Mouse (Mus musculus) neural tube, embryonic 11.5 days (tissue): ENCODE data around the gene Galntl6. TPM values are rescaled to one million over a fixed set of nuclear protein-coding genes. Genes with fewer than 3 reads are reported as not detected.

ENCODE experiments used
- ATAC-seq: fragments of 200-750 bp; cut with Nextera tagmentation; 2 replicates; pipeline ENCODE4 v1.8.0; 2017; ENCODE audit warnings: moderate number of reproducible peaks, mild to moderate bottlenecking, moderate TSS enrichment, moderate library complexity; ENCODE audit not compliant: insufficient read depth, low FRiP score, low TSS enrichment
- DNase-seq: peaks from one replicate; pipeline ENCODE4 v3.0.0-alpha.2; 2015; ENCODE audit warnings: low spot score
- H3K27ac ChIP-seq: fragments of 300-500 bp; sonication (generic); 2 replicates; pipeline ENCODE4 v1.5.1; 2014; ENCODE audit warnings: low read depth, mild to moderate bottlenecking, low read length
- H3K27me3 ChIP-seq: fragments of 300-500 bp; sonication (generic); 2 replicates; pipeline ENCODE4 v1.6.1; 2014; ENCODE audit warnings: mild to moderate bottlenecking, low read length, mixed read lengths; ENCODE audit not compliant: control insufficient read depth, insufficient read depth
- H3K36me3 ChIP-seq: fragments of 300-500 bp; sonication (generic); 2 replicates; pipeline ENCODE4 v1.6.1; 2014; ENCODE audit warnings: mild to moderate bottlenecking, low read length, moderate library complexity, mixed read lengths; ENCODE audit not compliant: control insufficient read depth, insufficient read depth
- H3K4me1 ChIP-seq: fragments of 300-500 bp; sonication (generic); 2 replicates; pipeline ENCODE4 v1.6.1; 2014; ENCODE audit warnings: low read length, mixed read lengths; ENCODE audit not compliant: control insufficient read depth, insufficient read depth
- H3K4me2 ChIP-seq: fragments of 300-500 bp; sonication (generic); 2 replicates; pipeline ENCODE4 v1.6.1; 2014; ENCODE audit warnings: low read depth, mild to moderate bottlenecking, moderate library complexity
- H3K4me3 ChIP-seq: fragments of 300-500 bp; sonication (generic); 2 replicates; pipeline ENCODE4 v1.5.1; 2014; ENCODE audit warnings: low read depth, low read length
- H3K9ac ChIP-seq: fragments of 300-500 bp; sonication (generic); 2 replicates; pipeline ENCODE4 v1.6.1; 2014; ENCODE audit warnings: mild to moderate bottlenecking, low read length
- H3K9me3 ChIP-seq: fragments of 300-500 bp; sonication (generic); 2 replicates; pipeline ENCODE4 v1.6.1; 2016; ENCODE audit warnings: low read length; ENCODE audit not compliant: control insufficient read depth
- WGBS: fragments of 180-500 bp; shearing (Covaris S2); extraction: QIAGEN DNeasy Blood & Tissue Kit; methylation state at CpG from one replicate; pipeline ENCODE4 v1.1.7; 2014; 5-methylcytosine and 5-hydroxymethylcytosine counted together
- polyA plus RNA-seq: library from polyadenylated mRNA; unstranded; fragments of >200 nt; fragmentation: Nextera tagmentation; extraction: Ambion mirVana; gene quantifications from 2 replicates; pipeline ENCODE4 v1.2.1, GENCODE M21; 2014

Gene Galntl6
- polyA plus RNA-seq, 1 experiment from 2014 or later = 3.3 TPM

DNA sequence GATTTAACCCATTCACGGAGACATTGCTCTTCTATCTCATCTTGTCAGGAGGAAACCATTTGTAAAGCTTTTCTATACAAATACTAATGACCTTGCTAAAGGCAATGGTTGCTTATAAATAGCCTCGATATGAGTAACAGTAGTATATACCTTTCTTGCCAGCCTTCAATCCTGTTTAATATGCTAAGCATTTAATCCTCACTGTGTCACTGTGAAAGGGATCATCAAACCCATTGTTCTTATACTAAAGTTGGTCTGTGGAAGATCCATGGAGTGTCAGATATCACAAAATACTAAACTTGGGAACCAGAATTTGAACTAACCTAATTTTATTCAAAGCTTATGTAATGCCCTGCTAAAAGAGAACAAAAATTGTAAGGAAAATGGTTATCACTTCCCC, 8.0 kb downstream of the Galntl6 start:
- ATAC-seq (no peak), DNase-seq (no peak)
- 43% methylated on average over 2 of the region's 2 CpGs for WGBS

DNA sequence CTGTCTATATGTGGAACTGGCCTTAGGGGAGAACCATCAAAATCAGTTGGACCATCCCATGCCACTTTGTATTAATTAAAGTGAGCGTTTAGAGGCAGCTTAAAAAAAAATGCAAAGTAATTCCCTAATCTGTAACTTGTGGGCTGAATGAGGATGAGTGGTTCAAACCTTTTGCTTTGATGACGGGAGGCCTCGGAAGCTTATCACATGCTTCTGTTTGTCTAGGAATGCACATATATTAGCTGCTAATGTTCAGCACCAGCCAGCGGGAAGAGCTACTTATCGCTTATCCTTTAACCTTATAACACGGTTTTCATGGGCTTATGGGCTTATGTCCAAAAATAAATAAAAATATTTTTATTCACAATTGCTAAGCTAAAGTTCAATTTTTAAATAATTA, 16.5 kb downstream of the Galntl6 start:
- H3K9ac ChIP-seq = no peak overlapping the region
- H3K4me1 ChIP-seq = no peaks in the 10 kb centered on the region
- ATAC-seq (no peak), DNase-seq (no peak)
- H3K4me3 ChIP-seq = no peak overlapping the region
- no peaks in the 10 kb centered on the region for H3K36me3 ChIP-seq
- no peak overlapping the region for H3K4me2 ChIP-seq
- WGBS = 89% methylated on average over 6 of the region's 6 CpGs
- no peaks in the 10 kb centered on the region for H3K27me3 ChIP-seq
- H3K27ac ChIP-seq = no peak overlapping the region
- H3K9me3 ChIP-seq = no peaks in the 10 kb centered on the region

More for the DNA sequence above, 8.0 kb downstream of the Galntl6 start:
- Histone ChIP-seq H3K4me2 (no peak overlapping the region), H3K4me1 (no peaks in the 10 kb centered on the region), H3K36me3 (no peaks in the 10 kb centered on the region), H3K27ac (no peak overlapping the region), H3K27me3 (no peaks in the 10 kb centered on the region), H3K9ac (no peak overlapping the region), H3K4me3 (no peak overlapping the region), H3K9me3 (no peaks in the 10 kb centered on the region)

DNA sequence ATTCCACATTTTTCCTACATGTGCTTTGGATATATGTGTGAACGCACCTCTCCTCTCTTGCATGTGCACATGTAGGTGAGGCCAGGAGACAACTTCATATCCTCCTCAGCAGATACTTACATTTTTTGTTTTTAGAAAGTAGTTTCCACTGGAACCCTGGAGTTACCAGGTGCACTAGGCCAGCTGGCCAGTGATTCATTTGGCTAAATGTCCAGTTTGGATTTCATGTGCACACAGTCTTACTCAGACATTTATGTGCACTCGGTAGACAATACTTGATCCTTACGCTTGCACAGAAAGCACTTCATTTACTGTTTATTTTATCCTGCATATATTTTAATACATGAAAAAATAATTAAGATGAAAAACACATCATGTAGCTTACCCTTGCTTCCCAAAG, 21.8 kb downstream of the Galntl6 start:
- Histone ChIP-seq H3K4me1 (no peaks in the 10 kb centered on the region), H3K27me3 (no peaks in the 10 kb centered on the region), H3K9ac (no peak overlapping the region), H3K9me3 (no peaks in the 10 kb centered on the region), H3K4me2 (no peak overlapping the region), H3K27ac (no peak overlapping the region), H3K4me3 (no peak overlapping the region), H3K36me3 (no peaks in the 10 kb centered on the region)
- ATAC-seq = no peak
- DNase-seq = no peak
- 96% methylated on average over 3 of the region's 3 CpGs for WGBS

DNA sequence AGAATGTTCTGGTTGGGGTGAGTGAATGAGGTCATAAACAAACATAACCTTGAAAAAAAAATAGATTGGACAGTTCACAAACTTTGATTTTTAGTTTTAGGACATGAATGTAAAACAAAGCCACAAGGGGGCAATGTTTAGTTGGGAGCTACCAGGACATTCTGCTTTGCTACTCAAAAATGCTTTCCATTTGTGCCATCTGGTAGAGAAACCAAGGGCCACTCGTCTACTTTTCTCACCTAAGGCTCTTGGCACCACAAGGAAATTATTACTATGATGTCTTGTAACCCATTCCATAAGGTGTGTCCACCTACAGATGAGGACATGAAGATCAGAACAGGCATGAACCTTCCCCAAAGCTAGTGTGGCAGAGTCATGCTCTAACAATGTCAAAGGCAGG, 26.0 kb downstream of the Galntl6 start:
- no peaks in the 10 kb centered on the region for H3K27me3 ChIP-seq
- no peaks in the 10 kb centered on the region for H3K4me1 ChIP-seq
- no peak overlapping the region for H3K9ac ChIP-seq
- 16% methylated on average over 1 of the region's 1 CpGs for WGBS
- no peaks in the 10 kb centered on the region for H3K36me3 ChIP-seq
- DNase-seq = peak; percentile 9
- H3K9me3 ChIP-seq = no peaks in the 10 kb centered on the region
- no peak overlapping the region for H3K27ac ChIP-seq
- peak; percentile 22; the same call in 1 of the 2 replicates for ATAC-seq
- H3K4me2 ChIP-seq = no peak overlapping the region
- no peak overlapping the region for H3K4me3 ChIP-seq

DNA sequence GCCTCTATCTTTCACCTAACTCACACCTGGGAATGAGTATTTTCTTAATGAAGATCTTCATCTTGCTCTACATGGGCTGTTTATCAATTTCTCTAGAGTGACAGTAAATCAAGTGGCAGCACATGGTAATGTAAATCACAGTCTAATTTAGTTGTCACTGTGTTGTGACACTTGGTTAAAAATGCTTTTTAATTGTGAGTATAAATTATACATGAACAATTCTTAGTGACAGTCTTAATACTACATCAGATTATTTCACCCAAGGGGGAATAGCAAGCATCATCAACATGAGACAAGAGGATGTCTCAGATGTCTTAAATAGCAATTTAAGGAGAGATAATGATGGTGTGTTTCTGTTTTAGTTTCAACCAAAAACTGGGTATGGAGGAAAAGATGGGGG, 88.1 kb downstream of the Galntl6 start:
- ATAC-seq (no peak), DNase-seq (no peak)
- Histone ChIP-seq H3K4me3 (no peak overlapping the region), H3K4me1 (no peaks in the 10 kb centered on the region), H3K27me3 (no peaks in the 10 kb centered on the region), H3K27ac (no peak overlapping the region), H3K9me3 (no peaks in the 10 kb centered on the region), H3K4me2 (no peak overlapping the region), H3K36me3 (no peaks in the 10 kb centered on the region), H3K9ac (no peak overlapping the region)

DNA sequence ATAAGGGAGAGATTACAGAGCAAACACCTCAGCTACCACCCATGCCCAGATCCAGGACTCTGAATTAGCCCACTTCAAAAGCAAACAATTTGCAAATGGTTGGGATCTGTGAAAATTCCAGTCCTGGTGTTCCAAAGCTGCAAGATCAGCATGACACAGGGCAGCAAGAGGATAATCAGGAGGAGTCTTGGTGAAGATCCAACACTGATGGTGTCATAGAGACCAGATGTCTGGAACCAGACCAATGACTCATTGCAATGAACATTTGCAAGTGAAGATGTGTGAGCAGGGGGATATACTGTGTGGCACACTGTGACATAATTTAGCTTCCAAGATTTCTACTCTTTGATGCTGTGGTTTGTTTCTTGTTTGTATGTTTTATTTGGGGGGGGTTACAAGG, 107.2 kb downstream of the Galntl6 start:
- no peak overlapping the region for H3K4me2 ChIP-seq
- H3K4me3 ChIP-seq = no peak overlapping the region
- no peaks in the 10 kb centered on the region for H3K9me3 ChIP-seq
- DNase-seq = no peak
- H3K27ac ChIP-seq = no peak overlapping the region
- no peaks in the 10 kb centered on the region for H3K36me3 ChIP-seq
- no peaks in the 10 kb centered on the region for H3K27me3 ChIP-seq
- no peak overlapping the region for H3K9ac ChIP-seq
- no peak for ATAC-seq
- H3K4me1 ChIP-seq = no peaks in the 10 kb centered on the region

DNA sequence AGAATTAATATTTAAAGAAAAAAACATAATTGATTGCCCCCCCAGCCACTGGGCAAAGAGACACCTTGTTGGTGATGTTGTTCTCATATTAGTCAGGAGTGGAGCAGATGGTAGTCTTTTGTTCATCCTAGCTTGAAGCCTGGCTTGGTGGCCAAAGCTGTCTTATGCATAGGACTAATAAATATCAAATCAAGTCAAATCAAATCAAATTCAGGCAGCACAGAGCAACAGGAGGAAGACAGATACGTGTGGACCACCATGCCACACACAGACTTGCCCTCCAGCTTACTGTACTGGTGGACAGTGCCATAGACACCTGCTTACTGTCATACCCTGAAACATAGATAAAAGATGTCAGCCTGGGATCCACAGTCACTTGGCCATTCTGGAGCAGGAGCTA, 110.6 kb downstream of the Galntl6 start:
- DNase-seq (no peak), ATAC-seq (no peak)
- 90% methylated on average over 1 of the region's 1 CpGs for WGBS
- Histone ChIP-seq H3K9me3 (no peaks in the 10 kb centered on the region), H3K4me1 (no peaks in the 10 kb centered on the region), H3K27me3 (no peaks in the 10 kb centered on the region), H3K36me3 (no peaks in the 10 kb centered on the region), H3K27ac (no peak overlapping the region), H3K9ac (no peak overlapping the region), H3K4me2 (no peak overlapping the region), H3K4me3 (no peak overlapping the region)

DNA sequence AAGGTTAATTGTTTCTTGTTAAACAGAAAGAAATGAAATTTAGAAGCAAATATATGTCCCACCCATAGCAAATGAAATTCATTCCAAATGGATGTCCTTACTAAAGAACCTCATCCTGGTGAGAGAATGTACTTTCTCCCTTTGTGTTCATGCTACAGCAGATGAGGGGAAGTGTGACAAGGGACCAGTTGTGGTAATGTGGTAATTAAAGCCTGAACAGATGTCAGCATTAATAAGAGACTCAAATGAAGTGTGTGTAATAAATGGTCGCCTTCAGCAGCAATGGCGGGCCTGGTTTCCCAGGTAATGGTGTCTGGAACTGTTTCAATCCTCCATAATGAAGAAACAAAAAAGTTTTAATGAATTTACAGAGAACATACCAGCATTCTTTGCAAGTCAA, 158.7 kb downstream of the Galntl6 start:
- H3K9ac ChIP-seq = no peak overlapping the region
- no peaks in the 10 kb centered on the region for H3K27me3 ChIP-seq
- H3K9me3 ChIP-seq = no peaks in the 10 kb centered on the region
- DNase-seq (no peak), ATAC-seq (no peak)
- no peaks in the 10 kb centered on the region for H3K4me1 ChIP-seq
- no peaks in the 10 kb centered on the region for H3K36me3 ChIP-seq
- 75% methylated on average over 2 of the region's 2 CpGs for WGBS
- no peak overlapping the region for H3K4me2 ChIP-seq
- H3K27ac ChIP-seq = no peak overlapping the region
- no peak overlapping the region for H3K4me3 ChIP-seq

DNA sequence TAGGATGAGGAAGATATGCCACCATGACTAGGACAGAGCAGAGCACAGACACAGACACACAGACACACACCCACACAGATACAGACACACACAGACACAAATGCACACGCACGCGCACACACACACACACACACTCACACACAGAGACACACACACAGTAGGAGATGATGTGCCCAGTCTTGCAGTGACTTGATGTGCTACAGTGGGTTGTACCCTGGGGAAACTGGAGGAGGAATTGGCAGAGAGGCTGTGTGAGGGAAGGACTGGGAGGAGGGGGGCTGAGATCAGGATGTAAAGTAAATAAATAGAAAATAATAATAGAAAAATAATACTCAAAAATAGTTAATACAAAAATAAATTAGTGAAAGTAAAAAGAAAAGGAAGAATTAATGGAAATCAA, 174.5 kb downstream of the Galntl6 start:
- Histone ChIP-seq H3K9ac (no peak overlapping the region), H3K9me3 (no peaks in the 10 kb centered on the region), H3K27ac (no peak overlapping the region), H3K4me3 (no peak overlapping the region), H3K4me1 (no peaks in the 10 kb centered on the region), H3K27me3 (no peaks in the 10 kb centered on the region), H3K36me3 (no peaks in the 10 kb centered on the region), H3K4me2 (no peak overlapping the region)
- WGBS = 94% methylated on average over 3 of the region's 3 CpGs
- ATAC-seq (no peak), DNase-seq (no peak)
